ENCODE assay signal across 7 mouse cellular contexts in genomic region chr11:74896901-74897677, GRCm38 (mm10). TPM values are rescaled to one million over a fixed set of nuclear protein-coding genes. Genes with fewer than 3 reads are reported as not detected.
DNase-seq lines count a peak whose midpoint lies in the region; ATAC-seq and TF ChIP-seq lines count a peak whose summit lies in the region.

Sgsm2 (minus strand) TSS chr11:74897060.

- peak within 1 kb of the TSS; percentile 96 for H3K27ac ChIP-seq in cortical plate, adult 2 months (ENCODE audit: insufficient read depth, low read length)

- intact Hi-C loops in left cerebral cortex, postnatal 14 days (cut with DNase I): no loop called here

- H3K4me3 ChIP-seq in cortical plate, adult 2 months (ENCODE audit: insufficient read depth, low read length): peak within 1 kb of the TSS; percentile 97

- peak; percentile 29 for ATAC-seq in activated CD4-positive, CD25-positive, alpha-beta regulatory T cell, adult 4 months
- ATAC-seq in megakaryocyte-erythroid progenitor cell, adult 5-6 weeks (replicated peaks; ENCODE audit: low FRiP score, low TSS enrichment, poor library complexity, severe bottlenecking): peak; percentile 36; the same call in 1 of the 2 replicates

- peak; percentile 26; the same call in 1 of the 2 replicates for TF ChIP-seq POLR2A in cortical plate, adult 2 months (IDR thresholded peaks at IDR 0.05; ENCODE audit: extremely low read depth, insufficient read depth, low read length)

- peak; percentile 41 to 52 for DNase-seq in gastrocnemius, adult 8-10 months (ENCODE audit: low spot score in 2 of 2)
- DNase-seq in hindlimb bud, embryonic 11.5 days (ENCODE audit: extremely low spot score, low read depth, low spot score): peak; percentile 16
- peak; percentile 59 to 69 for DNase-seq in left cerebral cortex, postnatal 14 days (ENCODE audit: low spot score in 2 of 2)
- DNase-seq in right cerebral cortex, postnatal 36 days (ENCODE audit: low spot score in 2 of 2): peak; percentile 52 to 54

- TF ChIP-seq CTCF in cortical plate, adult 2 months (IDR thresholded peaks at IDR 0.05; ENCODE audit: extremely low read depth, insufficient read depth, low read length): no peak

- H3K4me1 ChIP-seq in cortical plate, adult 2 months (ENCODE audit: control insufficient read depth, insufficient read depth, low read length): peaks cover 3% of the 10 kb centered on the region; the same call in 1 of the 2 replicates

RNA-seq across cellular contexts. Expression of gene Sgsm2, which starts in this region (rescaled TPM):
- 1 to 10 TPM; 1.6 to 2.0 TPM for polyA plus RNA-seq in activated CD4-positive, CD25-positive, alpha-beta regulatory T cell, adult 4 months (2017; shearing (Covaris generic))
- 82.7 and 91.9 TPM in 2 replicates for polyA plus RNA-seq in cortical plate, adult 2 months (2012; rRNA removed)
- 1 to 10 TPM; 1.3 to 2.0 (median 1.7) TPM for total RNA-seq in gastrocnemius, adult 8-10 months (2022)
- total RNA-seq in left cerebral cortex, postnatal 14 days (2021): 10 to 100 TPM; 65.9 to 68.4 TPM
- total RNA-seq in megakaryocyte-erythroid progenitor cell, adult 5-6 weeks (2014; fragmentation: Nextera tagmentation): 8.3 and 10.3 TPM in 2 replicates
- total RNA-seq in megakaryocyte-erythroid progenitor cell, adult 5-6 weeks (2017): 3.1 and 10.1 TPM in 2 replicates

Comparison
In these comparisons a context has a peak if more than half of its experiments do, and no peak if none do; other contexts are left out.
1. Peak in every context shown above with its lines: DNase-seq, ATAC-seq, H3K4me3 ChIP-seq and H3K27ac ChIP-seq.
2. RNA of gene Sgsm2 (total RNA-seq): 65.9 to 68.4 TPM in left cerebral cortex, postnatal 14 days; 3.1 to 10.3 TPM in megakaryocyte-erythroid progenitor cell, adult 5-6 weeks and 1.3 to 2.0 TPM in gastrocnemius, adult 8-10 months; every median in the first group is over 4 times any median in the second.
3. RNA of gene Sgsm2 (polyA plus RNA-seq): 82.7 to 91.9 TPM in cortical plate, adult 2 months; 1.6 to 2.0 TPM in activated CD4-positive, CD25-positive, alpha-beta regulatory T cell, adult 4 months; every median in the first group is over 10 times any median in the second.